15 mouse cellular contexts compared by ENCODE assay signal in the genomic region with DNA sequence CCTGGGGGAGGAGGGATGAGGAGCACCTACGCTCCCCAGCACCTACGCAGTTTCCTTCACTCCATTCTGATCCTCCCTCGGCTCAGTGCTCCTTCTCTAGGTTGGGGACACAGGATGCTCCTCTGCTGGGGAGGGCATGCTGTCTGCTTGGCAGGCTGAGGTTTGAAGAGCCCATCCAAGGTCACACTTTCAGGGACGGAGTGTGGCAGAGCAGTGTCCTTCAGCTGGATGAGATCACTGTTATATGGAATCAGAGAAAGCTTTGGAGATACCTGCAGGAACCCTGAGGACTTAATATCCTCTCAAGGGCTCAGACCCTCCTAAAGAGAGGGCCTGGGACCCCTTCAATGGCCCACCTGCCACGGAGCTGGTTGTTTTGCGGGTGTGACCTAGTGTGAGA.
DNase-seq lines count a peak whose midpoint lies in the region.
"Had no signal": no experiment of that assay in that cellular context is flagged by ENCODE, and none has a peak within 500 bp of the region (broad histone marks: within the 10 kb centered on the region; RNA-seq: fewer than 3 reads in every experiment).

No protein-coding gene starts in this region.

- DNase-seq in adrenal gland, adult (ENCODE audit: inconsistent age in 2 of 2, low spot score in 1 of 2) = peak; percentile 84 to 87
- DNase-seq in adrenal gland, postnatal 4 days (ENCODE audit: low spot score in 2 of 2) = no peak
- DNase-seq in adrenal gland, adult 2 months = peak; percentile 77
- peak; percentile 51 for DNase-seq in adrenal gland, postnatal 10 days
- peak; percentile 49 for DNase-seq in adrenal gland, postnatal 25 days
- DNase-seq in thymus, postnatal 10 days (ENCODE audit: low spot score in 2 of 2) = no peak
- DNase-seq in gastrocnemius, postnatal 10 days = no peak
- no peak for DNase-seq in kidney, postnatal 36 days
- DNase-seq: B cell, adult 2 months; cerebellum, adult 11-12 months; cerebellum, adult 2 months; cerebellum, adult 9-10 months; cerebellum, postnatal 10 days; cerebellum, postnatal 25 days; forebrain, postnatal 0 days had no signal

Comparison
In these comparisons a context has a peak if more than half of its experiments do, and no peak if none do; other contexts are left out.
1. DNase-seq: peak in adrenal gland, adult (2 of 2), adrenal gland, adult 2 months (single experiment), adrenal gland, postnatal 10 days (single experiment) and adrenal gland, postnatal 25 days (single experiment); none in adrenal gland, postnatal 4 days (0 of 2), thymus, postnatal 10 days (0 of 2), gastrocnemius, postnatal 10 days (single experiment) and kidney, postnatal 36 days (0 of 2).